Mouse (Mus musculus) cerebellum, adult 2 months (tissue): ENCODE data around the gene Unc93a2.
"Not testable (repeated sequence)": the region's sequence is repeated elsewhere in the genome, so short reads cannot be mapped to it uniquely, and the experiment has no call there.

Experiments used
- CTCF ChIP-seq: fragments of 200-500 bp; IDR thresholded peaks from 2 replicates; pipeline ENCODE4 v1.5.1; 2011; ENCODE audit warnings: low read depth, mild to moderate bottlenecking, control low read depth, low read length, moderate library complexity, borderline replicate concordance; ENCODE audit not compliant: insufficient read depth
- POLR2A ChIP-seq: fragments of 200-500 bp; IDR thresholded peaks from 2 replicates; pipeline ENCODE4 v1.6.1; 2011; ENCODE audit warnings: low read length, control low read depth, borderline replicate concordance; ENCODE audit not compliant: insufficient read depth

GRCm38 (mm10) chr17:7359806-7360205 is 25.5 kb downstream of the Unc93a2 start:
- TF ChIP-seq POLR2A, CTCF: not testable (repeated sequence)
